4 mouse cellular contexts compared by ENCODE assay signal in genomic region chr3:116217398-116217797, GRCm38 (mm10). TPM values are rescaled to one million over a fixed set of nuclear protein-coding genes. Genes with fewer than 3 reads are reported as not detected.
"Had no signal": no experiment of that assay in that cellular context is flagged by ENCODE, and none has a peak within 500 bp of the region (broad histone marks: within the 10 kb centered on the region; RNA-seq: fewer than 3 reads in every experiment).

No protein-coding gene starts in this region.

RNA-seq across cellular contexts. Expression of gene Gpr88, which starts 35.9 kb away (rescaled TPM):
- total RNA-seq: liver, adult 2 months; megakaryocyte progenitor cell, adult 5-6 weeks; megakaryocyte-erythroid progenitor cell, adult 5-6 weeks; monocyte, adult 5-6 weeks had no signal
